Mouse (Mus musculus): Measurements from ENCODE around the gene Mlh1. TPM values are rescaled to one million over a fixed set of nuclear protein-coding genes. Genes with fewer than 3 reads are reported as not detected.

Mlh1 gene
- polyA plus RNA-seq, 1 experiment from 2014 or later: 40.2 TPM

GRCm38 (mm10) chr9:111275156-111275555 is 3.6 kb upstream of the Mlh1 start:
- WGBS: 17% methylated on average over 1 of the region's 1 CpGs
- peak overlapping the region; percentile 62 for H3K4me2 ChIP-seq

GRCm38 (mm10) chr9:111273958-111274357 is 2.4 kb upstream of the Mlh1 start:
- Histone ChIP-seq H3K36me3 (peaks cover 38% of the 10 kb centered on the region), H3K4me2 (peak overlapping the region; percentile 62), H3K27me3 (no peaks in the 10 kb centered on the region), H3K4me1 (peaks cover 41% of the 10 kb centered on the region), H3K9me3 (replicated peaks) (no peaks in the 10 kb centered on the region), H3K9ac (no peak overlapping the region), H3K27ac (no peak overlapping the region), H3K4me3 (replicated peaks) (peak overlapping the region; percentile 90; the same call in 1 of the 2 replicates)
- ATAC-seq (replicated peaks; ENCODE audit: low FRiP score): no peak
- WGBS: 78% methylated on average over 1 of the region's 1 CpGs

More at GRCm38 (mm10) chr9:111275156-111275555, 3.6 kb upstream of the Mlh1 start:
- peaks cover 47% of the 10 kb centered on the region for H3K36me3 ChIP-seq
- peaks cover 38% of the 10 kb centered on the region for H3K4me1 ChIP-seq
- H3K9me3 ChIP-seq (replicated peaks): no peaks in the 10 kb centered on the region
- no peak overlapping the region for H3K27ac ChIP-seq
- ATAC-seq (replicated peaks; ENCODE audit: low FRiP score): no peak
- H3K27me3 ChIP-seq: no peaks in the 10 kb centered on the region
- H3K9ac ChIP-seq: no peak overlapping the region
- H3K4me3 ChIP-seq (replicated peaks): peak overlapping the region; percentile 6

GRCm38 (mm10) chr9:111272996-111273785 is 1.6 kb upstream of the Mlh1 start:
- H3K4me3 ChIP-seq (replicated peaks): peak overlapping the region; percentile 90
- ATAC-seq (replicated peaks; ENCODE audit: low FRiP score): no peak

GRCm38 (mm10) chr9:111272356-111272755 is 765 bp upstream of the Mlh1 start:
- ATAC-seq (replicated peaks; ENCODE audit: low FRiP score): no peak
- WGBS: 2% methylated on average over 19 of the region's 19 CpGs
- peaks cover 41% of the 10 kb centered on the region for H3K4me1 ChIP-seq
- H3K4me3 ChIP-seq (replicated peaks): peak overlapping the region; percentile 90
- H3K4me2 ChIP-seq: peak overlapping the region; percentile 62
- peaks cover 26% of the 10 kb centered on the region for H3K36me3 ChIP-seq
- H3K9me3 ChIP-seq (replicated peaks): no peaks in the 10 kb centered on the region
- peak overlapping the region; percentile 99 for H3K27ac ChIP-seq
- no peaks in the 10 kb centered on the region for H3K27me3 ChIP-seq
- H3K9ac ChIP-seq: peak overlapping the region; percentile 97

More at GRCm38 (mm10) chr9:111272996-111273785, 1.6 kb upstream of the Mlh1 start:
- H3K36me3 ChIP-seq: peaks cover 30% of the 10 kb centered on the region
- H3K9me3 ChIP-seq (replicated peaks): no peaks in the 10 kb centered on the region
- WGBS: 61% methylated on average over 15 of the region's 15 CpGs
- H3K27me3 ChIP-seq: no peaks in the 10 kb centered on the region
- no peak overlapping the region for H3K27ac ChIP-seq
- peaks cover 41% of the 10 kb centered on the region for H3K4me1 ChIP-seq
- peak overlapping the region; percentile 97 for H3K9ac ChIP-seq
- H3K4me2 ChIP-seq: peak overlapping the region; percentile 62

DNA sequence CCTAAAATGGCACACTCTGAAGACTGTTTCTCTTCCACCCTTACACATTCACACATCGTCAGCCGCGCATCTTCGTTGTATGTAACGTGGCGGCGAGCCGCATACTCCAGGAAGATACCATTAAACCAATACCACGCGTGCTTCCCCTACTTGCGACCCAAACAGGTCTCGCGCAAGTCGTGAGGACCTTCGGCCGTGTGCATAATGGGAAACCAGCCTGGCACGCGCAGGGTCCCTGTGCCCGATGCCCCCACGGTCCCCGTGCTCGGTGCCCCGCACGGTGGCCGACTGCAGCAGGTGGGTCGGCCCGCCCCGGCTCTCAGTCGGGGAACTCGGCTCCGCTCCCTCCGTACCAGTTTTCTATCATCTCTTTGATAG is 546 bp downstream of the Mlh1 start:
- ATAC-seq (replicated peaks; ENCODE audit: low FRiP score): peak; percentile 67
- WGBS: under 1% methylated on average over 32 of the region's 32 CpGs
- Histone ChIP-seq H3K9me3 (replicated peaks) (no peaks in the 10 kb centered on the region), H3K4me3 (replicated peaks) (peak overlapping the region; percentile 90), H3K4me2 (peak overlapping the region; percentile 66), H3K36me3 (peaks cover 27% of the 10 kb centered on the region), H3K9ac (peak overlapping the region; percentile 91), H3K27ac (peak overlapping the region; percentile 99), H3K27me3 (no peaks in the 10 kb centered on the region), H3K4me1 (peaks cover 37% of the 10 kb centered on the region)

DNA sequence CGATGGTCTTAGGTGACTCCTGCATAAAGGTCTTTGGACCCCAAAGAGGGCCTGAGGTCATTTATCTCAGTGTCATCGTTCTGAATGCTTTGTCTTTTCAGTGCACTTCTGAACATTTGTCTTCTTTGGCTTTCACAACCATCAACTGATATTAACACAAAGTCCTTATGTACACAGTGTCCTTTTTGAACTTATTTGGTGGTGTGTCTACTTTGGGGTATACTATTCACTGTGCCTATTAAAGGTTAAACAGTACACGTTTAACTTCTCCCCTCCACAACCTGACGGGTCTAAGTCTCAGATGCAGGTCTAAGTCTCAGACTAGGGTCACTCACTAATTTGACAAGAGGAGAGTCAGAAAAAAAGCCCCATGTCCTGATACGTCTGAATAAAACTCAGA is 985 bp downstream of the Mlh1 start:
- H3K9ac ChIP-seq: peak overlapping the region; percentile 91
- peak overlapping the region; percentile 90 for H3K4me3 ChIP-seq (replicated peaks)
- H3K27ac ChIP-seq: peak overlapping the region; percentile 99
- H3K9me3 ChIP-seq (replicated peaks): no peaks in the 10 kb centered on the region
- ATAC-seq (replicated peaks; ENCODE audit: low FRiP score): no peak
- H3K36me3 ChIP-seq: peaks cover 26% of the 10 kb centered on the region
- H3K27me3 ChIP-seq: no peaks in the 10 kb centered on the region
- peak overlapping the region; percentile 66 for H3K4me2 ChIP-seq
- peaks cover 33% of the 10 kb centered on the region for H3K4me1 ChIP-seq
- WGBS: 14% methylated on average over 5 of the region's 5 CpGs

- H3K4me1 ChIP-seq: peaks cover 10% of the 10 kb centered on the region
- no peak overlapping the region for H3K4me3 ChIP-seq (replicated peaks)
- H3K27me3 ChIP-seq: no peaks in the 10 kb centered on the region
- H3K36me3 ChIP-seq: peaks cover 43% of the 10 kb centered on the region
- H3K4me2 ChIP-seq: no peak overlapping the region
- ATAC-seq (replicated peaks; ENCODE audit: low FRiP score): no peak
- H3K9ac ChIP-seq: no peak overlapping the region
- H3K27ac ChIP-seq: no peak overlapping the region
- WGBS: 99% methylated on average over 2 of the region's 2 CpGs
- H3K9me3 ChIP-seq (replicated peaks): no peaks in the 10 kb centered on the region
Measured at GRCm38 (mm10) chr9:111267998-111268397, 3.6 kb downstream of the Mlh1 start.

DNA sequence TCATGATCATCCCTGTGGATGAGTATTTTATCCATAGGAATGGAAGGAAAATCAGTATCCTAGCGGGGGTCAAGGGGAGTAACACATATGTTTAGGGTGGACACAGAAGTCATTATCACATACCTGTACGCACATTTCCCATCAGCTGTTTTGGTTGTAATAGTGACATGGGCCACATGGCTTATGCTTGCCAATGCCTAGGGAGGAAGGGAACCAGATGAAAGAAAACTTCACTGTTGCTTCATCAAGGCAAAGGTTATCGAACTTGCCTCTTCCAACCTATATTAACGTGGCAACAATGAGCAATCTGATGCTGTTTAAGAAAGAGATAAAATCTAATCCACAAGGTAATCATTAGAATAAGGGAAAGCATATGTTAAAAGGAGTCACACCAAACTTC is 10.2 kb downstream of the Mlh1 start:
- Histone ChIP-seq H3K4me2 (no peak overlapping the region), H3K9me3 (replicated peaks) (no peaks in the 10 kb centered on the region), H3K27ac (no peak overlapping the region), H3K27me3 (no peaks in the 10 kb centered on the region), H3K36me3 (peaks cover 88% of the 10 kb centered on the region), H3K4me1 (no peaks in the 10 kb centered on the region), H3K4me3 (replicated peaks) (no peak overlapping the region), H3K9ac (no peak overlapping the region)
- 94% methylated on average over 4 of the region's 4 CpGs for WGBS
- no peak for ATAC-seq (replicated peaks; ENCODE audit: low FRiP score)

GRCm38 (mm10) chr9:111260360-111260985 is 11.1 kb downstream of the Mlh1 start:
- Histone ChIP-seq H3K9ac (no peak overlapping the region), H3K27ac (no peak overlapping the region), H3K9me3 (replicated peaks) (no peaks in the 10 kb centered on the region), H3K36me3 (peaks cover 86% of the 10 kb centered on the region), H3K4me1 (no peaks in the 10 kb centered on the region), H3K27me3 (no peaks in the 10 kb centered on the region), H3K4me2 (no peak overlapping the region), H3K4me3 (replicated peaks) (no peak overlapping the region)
- WGBS: 38% methylated on average over 1 of the region's 1 CpGs
- no peak for ATAC-seq (replicated peaks; ENCODE audit: low FRiP score)

DNA sequence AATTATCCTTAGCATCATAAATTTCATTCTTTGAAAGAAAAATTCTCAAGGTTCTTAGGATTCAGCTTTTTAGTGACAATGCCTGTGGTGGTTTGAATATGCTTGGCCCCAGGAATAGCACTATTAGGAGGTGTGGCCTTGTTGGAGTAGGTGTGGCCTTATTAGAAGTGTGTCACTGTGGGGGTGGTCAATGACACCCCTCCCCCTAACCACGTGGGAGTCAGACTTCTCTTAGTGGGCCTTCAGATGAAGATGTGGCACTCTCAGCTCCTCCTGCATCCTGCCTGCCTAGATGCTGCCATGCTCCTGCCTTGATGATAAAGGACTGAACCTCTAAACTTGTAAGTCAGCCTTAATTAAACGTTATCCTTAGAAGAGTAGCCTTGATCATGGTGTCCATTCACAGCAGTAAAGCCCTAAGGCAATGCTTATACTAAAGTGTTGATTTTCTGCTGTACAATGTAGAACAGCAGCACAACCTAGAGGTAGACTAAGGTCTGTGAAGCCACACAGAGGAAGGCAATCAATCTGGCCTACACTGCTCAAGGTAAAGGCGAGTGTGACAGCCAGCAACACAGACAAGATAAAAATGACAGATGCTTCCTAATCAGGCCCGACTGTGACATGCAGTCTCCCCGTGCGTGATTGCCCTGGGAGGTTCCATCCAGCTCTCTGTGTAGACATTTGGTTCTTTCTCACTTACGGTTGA is 19.3 kb downstream of the Mlh1 start:
- Histone ChIP-seq H3K4me1 (no peaks in the 10 kb centered on the region), H3K27ac (no peak overlapping the region), H3K9me3 (replicated peaks) (no peaks in the 10 kb centered on the region), H3K27me3 (no peaks in the 10 kb centered on the region), H3K36me3 (peaks cover 93% of the 10 kb centered on the region), H3K4me3 (replicated peaks) (no peak overlapping the region), H3K9ac (no peak overlapping the region), H3K4me2 (no peak overlapping the region)
- ATAC-seq (replicated peaks; ENCODE audit: low FRiP score): no peak
- 69% methylated on average over 7 of the region's 7 CpGs for WGBS

DNA sequence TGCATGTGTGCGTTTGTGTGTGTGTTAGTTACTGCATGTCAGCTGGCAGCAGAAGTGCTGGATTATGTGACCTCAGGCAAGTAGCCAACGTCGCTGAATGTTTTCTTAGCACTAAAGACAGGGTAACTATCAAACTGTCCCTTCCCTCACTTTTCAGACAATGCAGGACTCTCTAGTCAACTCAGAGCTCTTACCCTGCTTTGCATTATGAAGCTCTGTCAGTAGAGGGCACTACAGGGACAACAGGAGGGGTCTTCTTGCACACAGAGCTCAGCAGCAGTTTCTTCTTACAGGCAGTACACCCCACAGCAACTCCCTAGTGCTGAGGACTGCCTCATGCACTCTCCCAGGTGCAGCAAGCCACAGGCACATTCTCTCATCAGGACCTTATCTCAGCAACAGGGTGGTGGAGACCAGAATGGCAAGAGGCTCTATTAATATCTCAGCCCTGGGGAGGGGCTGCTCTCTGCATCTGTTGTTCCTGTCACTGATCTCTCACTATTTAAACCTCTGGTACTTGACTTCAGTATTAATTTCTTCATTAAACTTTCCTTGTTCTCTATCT is 23.8 kb downstream of the Mlh1 start:
- H3K27ac ChIP-seq: no peak overlapping the region
- H3K27me3 ChIP-seq: no peaks in the 10 kb centered on the region
- 71% methylated on average over 3 of the region's 3 CpGs for WGBS
- no peak overlapping the region for H3K4me2 ChIP-seq
- no peak overlapping the region for H3K9ac ChIP-seq
- H3K9me3 ChIP-seq (replicated peaks): no peaks in the 10 kb centered on the region
- ATAC-seq (replicated peaks; ENCODE audit: low FRiP score): no peak
- H3K36me3 ChIP-seq: peaks cover 85% of the 10 kb centered on the region
- no peak overlapping the region for H3K4me3 ChIP-seq (replicated peaks)
- H3K4me1 ChIP-seq: no peaks in the 10 kb centered on the region

GRCm38 (mm10) chr9:111245546-111245945 is 26.0 kb downstream of the Mlh1 start:
- no peaks in the 10 kb centered on the region for H3K4me1 ChIP-seq
- no peak overlapping the region for H3K4me3 ChIP-seq (replicated peaks)
- no peak for ATAC-seq (replicated peaks; ENCODE audit: low FRiP score)
- H3K27ac ChIP-seq: no peak overlapping the region
- peaks cover 81% of the 10 kb centered on the region for H3K36me3 ChIP-seq
- H3K27me3 ChIP-seq: no peaks in the 10 kb centered on the region
- no peak overlapping the region for H3K4me2 ChIP-seq
- no peak overlapping the region for H3K9ac ChIP-seq
- 82% methylated on average over 6 of the region's 6 CpGs for WGBS
- H3K9me3 ChIP-seq (replicated peaks): no peaks in the 10 kb centered on the region
